Mouse (Mus musculus): ENCODE measurements around the gene Rap1b. TPM values are rescaled to one million over a fixed set of nuclear protein-coding genes. Genes with fewer than 3 reads are reported as not detected.

Gene Rap1b
- polyA plus RNA-seq, 1 experiment from 2014 or later: 132 TPM

DNA sequence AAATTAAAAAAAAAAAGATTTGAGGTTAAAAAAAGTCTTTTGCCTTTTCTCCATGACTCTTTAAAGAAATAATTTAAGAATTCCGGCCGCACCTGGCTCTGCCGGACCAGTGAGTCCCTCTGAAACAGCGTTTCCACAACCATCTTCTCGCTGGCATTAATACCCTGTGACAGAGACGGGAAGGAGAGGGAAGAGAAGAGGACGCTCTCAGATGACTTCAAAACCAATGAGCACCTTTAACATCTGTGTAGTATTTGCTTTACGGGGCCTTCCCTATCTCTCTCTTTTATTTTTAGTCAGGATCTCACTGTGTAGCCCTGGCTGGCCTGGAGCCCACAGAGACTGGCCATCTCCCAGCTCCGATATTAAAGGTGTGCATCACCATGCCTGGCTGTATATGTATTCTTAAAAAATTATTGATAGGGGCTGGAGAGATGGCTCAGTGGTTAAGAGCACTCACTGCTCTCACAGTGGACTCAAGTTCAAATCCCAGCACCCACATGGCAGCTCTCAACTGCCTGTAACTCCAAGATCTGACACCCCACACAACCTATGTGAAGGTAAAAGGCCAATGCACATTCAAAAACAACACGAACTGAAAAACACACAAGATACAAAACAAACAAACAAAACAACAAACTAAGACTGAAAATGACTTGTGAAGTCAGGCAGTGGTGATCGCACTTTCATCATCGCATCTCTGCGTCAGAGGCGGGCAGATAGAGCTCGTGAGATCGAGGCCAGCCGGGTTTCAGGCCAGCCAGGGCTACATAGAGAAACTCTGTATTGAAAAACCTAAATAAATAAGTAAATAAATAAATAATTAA, 68.1 kb downstream of the Rap1b start:
- no peaks in the 10 kb centered on the region for H3K9me3 ChIP-seq (ENCODE audit: control insufficient read depth, low read length)
- H3K4me1 ChIP-seq (replicated peaks; ENCODE audit: control insufficient read depth, insufficient read depth): no peaks in the 10 kb centered on the region
- H3K4me2 ChIP-seq (replicated peaks; ENCODE audit: low read depth): no peak overlapping the region
- H3K9ac ChIP-seq (ENCODE audit: low read length): no peak overlapping the region
- H3K36me3 ChIP-seq (ENCODE audit: control insufficient read depth, insufficient read depth, low read length): peaks cover 31% of the 10 kb centered on the region
- ATAC-seq (ENCODE audit: low FRiP score, low TSS enrichment) (no peak), DNase-seq (ENCODE audit: low spot score) (no peak)
- H3K27ac ChIP-seq (replicated peaks): no peak overlapping the region
- no peak overlapping the region for H3K4me3 ChIP-seq (ENCODE audit: low read depth, low read length)
- no peaks in the 10 kb centered on the region for H3K27me3 ChIP-seq (ENCODE audit: control insufficient read depth, insufficient read depth, low read length)
- WGBS: 95% methylated on average over 17 of the region's 17 CpGs
- TF ChIP-seq EP300 (optimal IDR thresholded peaks at IDR 0.05): no peak
- TF ChIP-seq CTCF (IDR thresholded peaks at IDR 0.05; ENCODE audit: low read depth): no peak

DNA sequence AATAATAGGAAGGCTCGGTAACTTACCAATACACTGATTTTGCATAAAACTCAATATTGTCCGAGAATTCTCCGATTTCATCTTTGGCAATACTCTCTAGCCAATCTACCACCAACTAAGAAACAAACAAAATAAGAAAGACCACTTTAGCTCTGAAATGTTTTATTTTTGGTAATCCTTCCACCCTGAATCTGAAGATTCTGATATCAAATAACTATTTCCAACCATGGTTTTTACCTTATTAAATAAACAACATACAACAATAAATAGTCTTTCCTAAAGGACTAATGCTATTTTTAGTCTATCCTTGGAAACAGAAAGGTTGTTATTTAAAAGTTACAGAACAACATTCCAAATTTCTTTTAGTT, 68.7 kb downstream of the Rap1b start:
- WGBS: 95% methylated on average over 3 of the region's 3 CpGs
- no peak for DNase-seq (ENCODE audit: low spot score)
- TF ChIP-seq EP300 (optimal IDR thresholded peaks at IDR 0.05) (no peak), CTCF (IDR thresholded peaks at IDR 0.05; ENCODE audit: low read depth) (no peak)
- Histone ChIP-seq H3K27me3 (ENCODE audit: control insufficient read depth, insufficient read depth, low read length) (no peaks in the 10 kb centered on the region), H3K4me2 (replicated peaks; ENCODE audit: low read depth) (no peak overlapping the region), H3K9me3 (ENCODE audit: control insufficient read depth, low read length) (no peaks in the 10 kb centered on the region), H3K9ac (ENCODE audit: low read length) (no peak overlapping the region), H3K4me3 (ENCODE audit: low read depth, low read length) (no peak overlapping the region), H3K36me3 (ENCODE audit: control insufficient read depth, insufficient read depth, low read length) (peaks cover 32% of the 10 kb centered on the region), H3K27ac (replicated peaks) (no peak overlapping the region), H3K4me1 (replicated peaks; ENCODE audit: control insufficient read depth, insufficient read depth) (no peaks in the 10 kb centered on the region)
- no peak for ATAC-seq (ENCODE audit: low FRiP score, low TSS enrichment)

DNA sequence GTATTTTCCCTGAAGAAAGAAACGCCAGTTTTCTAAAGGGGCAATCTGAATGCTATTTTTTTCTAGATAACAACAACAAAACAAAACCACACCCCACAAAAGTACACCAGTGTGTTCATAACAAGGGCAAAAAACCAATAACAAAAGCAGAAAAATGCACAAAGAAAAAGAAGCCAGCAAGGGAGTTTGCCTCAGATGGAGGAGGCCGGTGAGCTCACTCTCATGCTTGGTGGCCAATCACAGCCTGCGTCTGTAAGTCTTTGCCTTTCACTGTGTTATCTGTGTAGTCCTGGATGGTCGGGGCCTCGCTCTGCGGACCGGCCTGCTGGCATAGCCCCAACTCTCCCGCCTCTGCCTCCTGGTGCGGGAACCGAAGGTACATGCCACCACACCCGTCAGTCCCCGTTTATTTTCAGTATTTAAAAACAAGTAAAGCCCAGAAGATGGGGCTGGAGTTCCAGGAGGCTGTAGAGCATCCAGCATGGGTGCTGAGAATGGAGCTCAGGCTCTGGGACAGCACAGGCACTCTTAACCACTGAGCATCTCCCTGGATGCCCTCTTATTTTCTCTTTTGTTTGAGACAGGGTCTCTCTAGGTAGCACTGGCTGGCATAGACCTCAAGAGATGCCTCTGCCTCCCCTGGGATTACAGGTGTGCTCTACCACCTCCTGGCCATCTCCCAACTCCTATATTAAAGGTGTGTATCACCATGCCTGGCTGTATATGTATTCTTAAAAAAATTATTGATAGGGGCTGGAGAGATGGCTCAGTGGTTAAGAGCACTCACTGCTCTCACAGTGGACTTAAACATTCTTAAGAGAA, 69.3 kb downstream of the Rap1b start:
- Histone ChIP-seq H3K36me3 (ENCODE audit: control insufficient read depth, insufficient read depth, low read length) (peaks cover 27% of the 10 kb centered on the region), H3K4me3 (ENCODE audit: low read depth, low read length) (no peak overlapping the region), H3K27me3 (ENCODE audit: control insufficient read depth, insufficient read depth, low read length) (no peaks in the 10 kb centered on the region), H3K4me2 (replicated peaks; ENCODE audit: low read depth) (no peak overlapping the region), H3K27ac (replicated peaks) (no peak overlapping the region), H3K4me1 (replicated peaks; ENCODE audit: control insufficient read depth, insufficient read depth) (no peaks in the 10 kb centered on the region), H3K9ac (ENCODE audit: low read length) (no peak overlapping the region), H3K9me3 (ENCODE audit: control insufficient read depth, low read length) (no peaks in the 10 kb centered on the region)
- ATAC-seq (ENCODE audit: low FRiP score, low TSS enrichment): no peak
- 77% methylated on average over 12 of the region's 12 CpGs for WGBS
- TF ChIP-seq EP300 (optimal IDR thresholded peaks at IDR 0.05) (no peak), CTCF (IDR thresholded peaks at IDR 0.05; ENCODE audit: low read depth) (no peak)
- DNase-seq (ENCODE audit: low spot score): no peak

DNA sequence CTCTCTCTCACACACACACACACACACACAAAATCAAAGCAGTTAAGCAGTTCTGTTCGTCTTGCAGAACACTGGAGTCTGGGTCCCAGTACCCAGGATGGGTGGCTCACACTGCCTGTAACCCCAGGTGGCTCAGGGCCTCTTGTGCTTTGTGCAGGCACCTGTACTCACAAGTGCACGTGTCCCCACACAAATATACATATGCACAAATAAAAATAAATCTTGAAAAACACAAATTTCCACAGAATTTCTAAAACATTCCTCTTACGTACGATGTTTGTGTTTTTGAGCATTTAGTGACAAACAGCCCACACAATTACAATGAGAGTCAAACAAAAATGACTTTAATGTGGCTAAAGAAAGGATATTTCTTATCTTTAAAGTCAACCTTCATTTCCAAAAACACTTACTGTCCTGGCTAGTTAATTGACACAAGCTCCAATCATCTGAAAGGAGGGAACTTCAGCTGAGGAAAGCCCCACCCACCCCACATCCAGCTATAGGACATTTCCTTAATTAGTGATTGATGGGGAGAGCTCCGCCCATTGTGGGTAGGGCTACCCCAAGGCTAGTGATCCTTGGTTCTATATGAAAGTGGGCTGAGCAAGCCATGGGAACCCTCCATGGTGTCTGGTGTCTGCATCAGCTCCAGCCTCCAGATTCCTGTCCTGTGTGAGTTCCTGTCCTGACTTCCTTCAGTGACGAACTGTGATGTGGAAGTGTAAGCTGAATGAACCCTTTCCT, 70.3 kb downstream of the Rap1b start:
- WGBS: 86% methylated on average over 6 of the region's 6 CpGs
- Histone ChIP-seq H3K4me1 (replicated peaks; ENCODE audit: control insufficient read depth, insufficient read depth) (no peaks in the 10 kb centered on the region), H3K27me3 (ENCODE audit: control insufficient read depth, insufficient read depth, low read length) (no peaks in the 10 kb centered on the region), H3K36me3 (ENCODE audit: control insufficient read depth, insufficient read depth, low read length) (peaks cover 28% of the 10 kb centered on the region), H3K4me2 (replicated peaks; ENCODE audit: low read depth) (no peak overlapping the region), H3K27ac (replicated peaks) (no peak overlapping the region), H3K9me3 (ENCODE audit: control insufficient read depth, low read length) (no peaks in the 10 kb centered on the region), H3K4me3 (ENCODE audit: low read depth, low read length) (no peak overlapping the region), H3K9ac (ENCODE audit: low read length) (no peak overlapping the region)
- no peak for DNase-seq (ENCODE audit: low spot score)
- ATAC-seq (ENCODE audit: low FRiP score, low TSS enrichment): no peak
- no peak for TF ChIP-seq CTCF (IDR thresholded peaks at IDR 0.05; ENCODE audit: low read depth)
- no peak for TF ChIP-seq EP300 (optimal IDR thresholded peaks at IDR 0.05)

DNA sequence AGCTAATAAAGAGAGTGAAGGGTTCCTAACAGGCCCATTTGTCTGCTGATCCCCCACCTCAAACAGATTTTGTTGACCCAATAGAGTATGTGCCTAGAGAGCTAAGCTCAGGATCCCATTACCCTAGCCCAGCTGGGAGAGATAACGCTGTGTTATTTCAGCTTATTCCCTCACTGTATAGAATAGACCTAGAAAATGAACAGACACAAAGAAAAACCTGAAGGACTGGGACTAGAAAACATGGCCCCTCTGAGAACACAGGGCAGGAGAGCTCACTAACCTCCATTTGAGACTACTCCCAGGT, 71.1 kb downstream of the Rap1b start:
- DNase-seq (ENCODE audit: low spot score) (no peak), ATAC-seq (ENCODE audit: low FRiP score, low TSS enrichment) (no peak)
- no peak overlapping the region for H3K9ac ChIP-seq (ENCODE audit: low read length)
- H3K36me3 ChIP-seq (ENCODE audit: control insufficient read depth, insufficient read depth, low read length): peaks cover 30% of the 10 kb centered on the region
- H3K4me1 ChIP-seq (replicated peaks; ENCODE audit: control insufficient read depth, insufficient read depth): no peaks in the 10 kb centered on the region
- no peaks in the 10 kb centered on the region for H3K9me3 ChIP-seq (ENCODE audit: control insufficient read depth, low read length)
- H3K4me2 ChIP-seq (replicated peaks; ENCODE audit: low read depth): no peak overlapping the region
- H3K27ac ChIP-seq (replicated peaks): no peak overlapping the region
- H3K27me3 ChIP-seq (ENCODE audit: control insufficient read depth, insufficient read depth, low read length): no peaks in the 10 kb centered on the region
- WGBS: 96% methylated on average over 1 of the region's 1 CpGs
- no peak for TF ChIP-seq CTCF (IDR thresholded peaks at IDR 0.05; ENCODE audit: low read depth)
- TF ChIP-seq EP300 (optimal IDR thresholded peaks at IDR 0.05): no peak
- H3K4me3 ChIP-seq (ENCODE audit: low read depth, low read length): no peak overlapping the region

Measured in stomach, postnatal 0 days (tissue).